Mouse (Mus musculus): ENCODE measurements around the gene Lctl. TPM values are rescaled to one million over a fixed set of nuclear protein-coding genes. Genes with fewer than 3 reads are reported as not detected.
"Not testable (repeated sequence)": the region's sequence is repeated elsewhere in the genome, so short reads cannot be mapped to it uniquely, and the experiment has no call there.

Gene Lctl
- total RNA-seq, 2 experiments from 2014 or later, result not detected

- no peak for DNase-seq
Measured at GRCm38 (mm10) chr9:64120584-64121277, 3.8 kb downstream of the Lctl start.

GRCm38 (mm10) chr9:64122601-64123000 is 5.7 kb downstream of the Lctl start:
- no peak for DNase-seq

GRCm38 (mm10) chr9:64124846-64125245 is 7.9 kb downstream of the Lctl start:
- DNase-seq, result not testable (repeated sequence)

GRCm38 (mm10) chr9:64125307-64125706 is 8.4 kb downstream of the Lctl start:
- DNase-seq, result no peak

- DNase-seq, result no peak
Measured at GRCm38 (mm10) chr9:64126121-64126520, 9.2 kb downstream of the Lctl start.

GRCm38 (mm10) chr9:64131623-64132022 is 14.7 kb downstream of the Lctl start:
- no peak for DNase-seq

- peak; percentile 47 to 78 for DNase-seq
Measured at GRCm38 (mm10) chr9:64138896-64139295, 21.9 kb downstream of the Lctl start.

- no peak for DNase-seq
Measured at GRCm38 (mm10) chr9:64139879-64140278, 22.9 kb downstream of the Lctl start.

- no peak for DNase-seq
Measured at GRCm38 (mm10) chr9:64156641-64157040, 39.7 kb downstream of the Lctl start.

- DNase-seq, result no peak
Measured at GRCm38 (mm10) chr9:64160471-64160870, 43.5 kb downstream of the Lctl start.

GRCm38 (mm10) chr9:64169967-64170366 is 53.0 kb downstream of the Lctl start:
- DNase-seq, result not testable (repeated sequence)

GRCm38 (mm10) chr9:64172145-64172815 is 55.3 kb downstream of the Lctl start:
- DNase-seq, result no peak

GRCm38 (mm10) chr9:64172816-64173665 is 56.1 kb downstream of the Lctl start, which contains the start of the genes Zwilch and Rpl4:
Gene Zwilch, minus strand, starts transcription at chr9:64173104.
Gene Rpl4, plus strand, starts transcription at chr9:64173375.
- peak; percentile 78 to 92 for DNase-seq

- no peak for DNase-seq
Measured at GRCm38 (mm10) chr9:64173666-64174220, 56.8 kb downstream of the Lctl start.

GRCm38 (mm10) chr9:64174341-64174740 is 57.4 kb downstream of the Lctl start:
- DNase-seq, result no peak

- no peak for DNase-seq
Measured at GRCm38 (mm10) chr9:64174766-64175165, 57.8 kb downstream of the Lctl start.

- DNase-seq, result no peak
Measured at GRCm38 (mm10) chr9:64175378-64175777, 58.4 kb downstream of the Lctl start.

- no peak for DNase-seq
Measured at GRCm38 (mm10) chr9:64178610-64178973, 61.6 kb downstream of the Lctl start.

- DNase-seq, result peak; percentile 90 to 93
Measured at GRCm38 (mm10) chr9:64178974-64179646, 62.2 kb downstream of the Lctl start, which contains the start of gene Snapc5. Gene Snapc5, plus strand, starts transcription at chr9:64179274.

GRCm38 (mm10) chr9:64183295-64183694 is 66.3 kb downstream of the Lctl start:
- not testable (repeated sequence) for DNase-seq

- no peak for DNase-seq
Measured at GRCm38 (mm10) chr9:64184166-64184840, 67.4 kb downstream of the Lctl start.

Measured in heart, adult 18-20 months (tissue).